Mouse (Mus musculus): Measurements from ENCODE around the gene Hapln2. TPM values are rescaled to one million over a fixed set of nuclear protein-coding genes. Genes with fewer than 3 reads are reported as not detected.
A peak's percentile ranks its signal among the peaks of the same experiment; 100 is the strongest.

Hapln2 gene
- total RNA-seq, 1 experiment: not detected

GRCm38 (mm10) chr3:87973593-87974380 lies 53.6 kb downstream of the Hapln2 start:
- TF ChIP-seq HCFC1 (IDR thresholded peaks at IDR 0.05; ENCODE audit: borderline replicate concordance, insufficient read depth, low read length) (0 out of 2 replicates have a peak, but pooled peaks have one; percentile 26), ZNF384 (IDR thresholded peaks at IDR 0.05; ENCODE audit: low read depth, low read length) (no peak), ZC3H11A (IDR thresholded peaks at IDR 0.05; ENCODE audit: borderline replicate concordance, low read depth, low read length) (no peak)
- no peak overlapping the region for H3K9ac ChIP-seq (ENCODE audit: insufficient read depth, low read depth, low read length, poor library complexity, severe bottlenecking)
- peak overlapping the region in 1 of 2 experiments; percentile 10; a peak in 1 of 4 replicates for H3K4me3 ChIP-seq (ENCODE audit: insufficient read depth in 1 of 2, low read depth in 1 of 2, low read length in 2 of 2, poor library complexity in 1 of 2, severe bottlenecking in 1 of 2)
- no peaks in the 10 kb centered on the region for H3K9me3 ChIP-seq (ENCODE audit: control insufficient read depth, insufficient read depth, low read depth, low read length)
- in situ Hi-C loops (cut with MboI; ENCODE audit: low sequenced_read_pairs in 2 of 2, unreplicated experiment in 2 of 2): no loop called here
- H3K4me1 ChIP-seq (ENCODE audit: control insufficient read depth in 2 of 2, insufficient read depth in 2 of 2, low read length in 2 of 2, poor library complexity in 1 of 2): peaks cover 7 to 19% of the 10 kb centered on the region in 2 experiments; a peak in 3 of 4 replicates
- no peak overlapping the region for H3K27ac ChIP-seq (ENCODE audit: insufficient read depth, low read depth, low read length, poor library complexity, severe bottlenecking)
- no peaks in the 10 kb centered on the region for H3K36me3 ChIP-seq (ENCODE audit: control insufficient read depth, insufficient read depth, low read length, poor library complexity, severe bottlenecking)
- DNase-seq (ENCODE audit: low read depth, low spot score): no peak

- Histone ChIP-seq H3K36me3 (ENCODE audit: control insufficient read depth, insufficient read depth, low read length, poor library complexity, severe bottlenecking) (no peaks in the 10 kb centered on the region), H3K4me1 (ENCODE audit: control insufficient read depth in 2 of 2, insufficient read depth in 2 of 2, low read length in 2 of 2, poor library complexity in 1 of 2) (peaks cover 7 to 19% of the 10 kb centered on the region in 2 experiments; a peak in 3 of 4 replicates), H3K4me3 (ENCODE audit: insufficient read depth in 1 of 2, low read depth in 1 of 2, low read length in 2 of 2, poor library complexity in 1 of 2, severe bottlenecking in 1 of 2) (0 out of 4 replicates have a peak overlapping the region, but pooled peaks of 1 of the 2 experiments have one; percentile 18), H3K9me3 (ENCODE audit: control insufficient read depth, insufficient read depth, low read depth, low read length) (no peaks in the 10 kb centered on the region), H3K9ac (ENCODE audit: insufficient read depth, low read depth, low read length, poor library complexity, severe bottlenecking) (no peak overlapping the region), H3K27ac (ENCODE audit: insufficient read depth, low read depth, low read length, poor library complexity, severe bottlenecking) (no peak overlapping the region)
- DNase-seq (ENCODE audit: low read depth, low spot score): no peak
- no peak for TF ChIP-seq MAFK (IDR thresholded peaks at IDR 0.05; ENCODE audit: insufficient read depth, low read depth, low read length)
- in situ Hi-C loops (cut with MboI; ENCODE audit: low sequenced_read_pairs in 2 of 2, unreplicated experiment in 2 of 2): no loop called here
Measured at GRCm38 (mm10) chr3:87972776-87973175, 54.6 kb downstream of the Hapln2 start.

GRCm38 (mm10) chr3:87972203-87972664 lies 55.1 kb downstream of the Hapln2 start:
- Histone ChIP-seq H3K27ac (ENCODE audit: insufficient read depth, low read depth, low read length, poor library complexity, severe bottlenecking) (no peak overlapping the region), H3K36me3 (ENCODE audit: control insufficient read depth, insufficient read depth, low read length, poor library complexity, severe bottlenecking) (no peaks in the 10 kb centered on the region), H3K4me1 (ENCODE audit: control insufficient read depth in 2 of 2, insufficient read depth in 2 of 2, low read length in 2 of 2, poor library complexity in 1 of 2) (peaks cover 7 to 19% of the 10 kb centered on the region in 2 experiments; a peak in 3 of 4 replicates), H3K4me3 (ENCODE audit: insufficient read depth in 1 of 2, low read depth in 1 of 2, low read length in 2 of 2, poor library complexity in 1 of 2, severe bottlenecking in 1 of 2) (peak overlapping the region; percentile 18 to 68; a peak in 3 of 4 replicates), H3K9me3 (ENCODE audit: control insufficient read depth, insufficient read depth, low read depth, low read length) (no peaks in the 10 kb centered on the region), H3K9ac (ENCODE audit: insufficient read depth, low read depth, low read length, poor library complexity, severe bottlenecking) (0 out of 2 replicates have a peak overlapping the region, but pooled peaks have one; percentile 13)
- no peak for DNase-seq (ENCODE audit: low read depth, low spot score)
- in situ Hi-C loops (cut with MboI; ENCODE audit: low sequenced_read_pairs in 2 of 2, unreplicated experiment in 2 of 2): no loop called here
- TF ChIP-seq HCFC1 (IDR thresholded peaks at IDR 0.05; ENCODE audit: borderline replicate concordance, insufficient read depth, low read length): no peak
- TF ChIP-seq MAFK (IDR thresholded peaks at IDR 0.05; ENCODE audit: insufficient read depth, low read depth, low read length): no peak
- TF ChIP-seq ZC3H11A (IDR thresholded peaks at IDR 0.05; ENCODE audit: borderline replicate concordance, low read depth, low read length): no peak
- no peak for TF ChIP-seq CHD2 (IDR thresholded peaks at IDR 0.05; ENCODE audit: low read depth, low read length)
- no peak for TF ChIP-seq ZNF384 (IDR thresholded peaks at IDR 0.05; ENCODE audit: low read depth, low read length)

Other genes with a start within 250 kb of the Hapln2 start
- 3.8 and 4.5 TPM in 2 replicates for gene Ntrk1, start 232.4 kb downstream of the Hapln2 start, total RNA-seq (2012; rRNA removed)
- gene Insrr, start 230.6 kb downstream of the Hapln2 start, total RNA-seq (2012; rRNA removed): 0.11 and 0.18 TPM in 2 replicates
- 1.8 TPM in 2 replicates for gene Pear1, start 203.3 kb downstream of the Hapln2 start, total RNA-seq (2012; rRNA removed)
- gene Sh2d2a, start 180.8 kb downstream of the Hapln2 start, total RNA-seq (2012; rRNA removed): 0.05 and 0.22 TPM in 2 replicates
- 40.2 and 53.8 TPM in 2 replicates for gene Prcc, start 142.0 kb downstream of the Hapln2 start, total RNA-seq (2012; rRNA removed)
- 296 and 312 TPM in 2 replicates for gene Hdgf, start 121.3 kb downstream of the Hapln2 start, total RNA-seq (2012; rRNA removed)
- gene Mrpl24, start 108.1 kb downstream of the Hapln2 start, total RNA-seq (2012; rRNA removed): 154 and 162 TPM in 2 replicates
- 33.6 and 40.1 TPM in 2 replicates for gene Isg20l2, start 97.3 kb downstream of the Hapln2 start, total RNA-seq (2012; rRNA removed)
- 22.0 and 25.5 TPM in 2 replicates for gene Rrnad1, start 96.9 kb downstream of the Hapln2 start, total RNA-seq (2012; rRNA removed)
- 9.4 and 19.7 TPM in 2 replicates for gene Crabp2, start 78.9 kb downstream of the Hapln2 start, total RNA-seq (2012; rRNA removed)
- 22.3 and 29.4 TPM in 2 replicates for gene Nes, start 56.5 kb downstream of the Hapln2 start, total RNA-seq (2012; rRNA removed)
- 1.4 and 2.6 TPM in 2 replicates for gene Bcan, start 27.4 kb downstream of the Hapln2 start, total RNA-seq (2012; rRNA removed)
- 33.5 and 37.9 TPM in 2 replicates for gene Gpatch4, start 15.5 kb upstream of the Hapln2 start, total RNA-seq (2012; rRNA removed)
- gene Naxe, start 30.9 kb upstream of the Hapln2 start, total RNA-seq (2012; rRNA removed): 117 and 144 TPM in 2 replicates
- not detected in 2 replicates for gene Ttc24, start 50.7 kb upstream of the Hapln2 start, total RNA-seq (2012; rRNA removed)
- 60.3 and 81.2 TPM in 2 replicates for gene Iqgap3, start 54.4 kb upstream of the Hapln2 start, total RNA-seq (2012; rRNA removed)
- 8.8 and 10.4 TPM in 2 replicates for gene Mef2d, start 114.8 kb upstream of the Hapln2 start, total RNA-seq (2012; rRNA removed)
- 3.4 and 4.6 TPM in 2 replicates for gene Rhbg, start 227.1 kb upstream of the Hapln2 start, total RNA-seq (2012; rRNA removed)